In genomic region chr11:6465122-6465521, GRCm38 (mm10) we compare ENCODE assay signal across 8 mouse cellular contexts. TPM values are rescaled to one million over a fixed set of nuclear protein-coding genes. Genes with fewer than 3 reads are reported as not detected.
DNase-seq lines count a peak whose midpoint lies in the region; ATAC-seq and TF ChIP-seq lines count a peak whose summit lies in the region.

No protein-coding gene starts in this region.

- no peak overlapping the region for H3K4me2 ChIP-seq in hindbrain, embryonic 11.5 days (replicated peaks; ENCODE audit: low read depth, low read length)

- H3K4me3 ChIP-seq in gastrocnemius, adult 2 months, result no peak overlapping the region
- no peak overlapping the region for H3K4me3 ChIP-seq in embryonic facial prominence, embryonic 10.5 days
- H3K4me3 ChIP-seq in hindbrain, embryonic 11.5 days (ENCODE audit: low read depth, low read length), result no peak overlapping the region

- no peaks in the 10 kb centered on the region for H3K9me3 ChIP-seq in embryonic facial prominence, embryonic 10.5 days
- no peaks in the 10 kb centered on the region for H3K9me3 ChIP-seq in hindbrain, embryonic 11.5 days (ENCODE audit: control insufficient read depth, low read length)

- no peaks in the 10 kb centered on the region for H3K27me3 ChIP-seq in embryonic facial prominence, embryonic 10.5 days (replicated peaks; ENCODE audit: low read depth, poor library complexity, severe bottlenecking)
- no peaks in the 10 kb centered on the region for H3K27me3 ChIP-seq in hindbrain, embryonic 11.5 days (ENCODE audit: control insufficient read depth, insufficient read depth, low read length)

- WGBS in embryonic facial prominence, embryonic 10.5 days, result 41% methylated on average over 4 of the region's 4 CpGs
- 37% methylated on average over 4 of the region's 4 CpGs for WGBS in hindbrain, embryonic 11.5 days

- DNase-seq in gastrocnemius, adult 2 months, result peak; percentile 47
- DNase-seq in gastrocnemius, postnatal 25 days, result no peak
- DNase-seq in adrenal gland, postnatal 14 days, result peak; percentile 77
- DNase-seq in embryonic facial prominence, embryonic 10.5 days (ENCODE audit: low spot score), result peak; percentile 65
- DNase-seq in hindbrain, embryonic 11.5 days (ENCODE audit: low spot score), result peak; percentile 84
- peak; percentile 41 to 71 for DNase-seq in layer of hippocampus, postnatal 14 days (ENCODE audit: low spot score in 2 of 2)
- DNase-seq in right cerebral cortex, postnatal 14 days, result peak; percentile 65

- H3K27ac ChIP-seq in gastrocnemius, adult 2 months, result no peak overlapping the region
- H3K27ac ChIP-seq in embryonic facial prominence, embryonic 10.5 days (replicated peaks), result no peak overlapping the region
- no peak overlapping the region for H3K27ac ChIP-seq in hindbrain, embryonic 11.5 days (ENCODE audit: low read depth, low read length)

- H3K36me3 ChIP-seq in embryonic facial prominence, embryonic 10.5 days (replicated peaks), result peaks cover 59% of the 10 kb centered on the region
- no peaks in the 10 kb centered on the region for H3K36me3 ChIP-seq in hindbrain, embryonic 11.5 days (ENCODE audit: control insufficient read depth, insufficient read depth, low read length)

- 0 out of 2 replicates have a peak, but pooled peaks cover 7% of the 10 kb centered on the region for H3K4me1 ChIP-seq in embryonic facial prominence, embryonic 10.5 days
- H3K4me1 ChIP-seq in hindbrain, embryonic 11.5 days (replicated peaks; ENCODE audit: control insufficient read depth, insufficient read depth, low read length), result no peaks in the 10 kb centered on the region

- intact Hi-C loops in gastrocnemius, adult 2 months (cut with DNase I), result loop anchor here (2.0 kb wide), 1 partner anchor 164 kb away; no protein-coding TSS in a partner anchor

- TF ChIP-seq CTCF in gastrocnemius, adult 2 months (IDR thresholded peaks at IDR 0.05), result peak; percentile 59

- H3K9ac ChIP-seq in hindbrain, embryonic 11.5 days (ENCODE audit: low read depth, low read length), result no peak overlapping the region

- peak; percentile 71 for ATAC-seq in hindbrain, embryonic 11.5 days (ENCODE audit: low FRiP score)
- ATAC-seq in megakaryocyte, adult 5-6 weeks (ENCODE audit: poor library complexity, severe bottlenecking), result peak; percentile 82

RNA-seq across cellular contexts. Expression of gene Purb, which starts 10.6 kb away (rescaled TPM):
- 10 to 100 TPM; 19.9 to 23.5 TPM for total RNA-seq in gastrocnemius, adult 2 months (2021)
- total RNA-seq in gastrocnemius, postnatal 25 days (2021), result 10 to 100 TPM; 21.8 to 21.9 TPM
- 73.6 and 75.8 TPM in 2 replicates for total RNA-seq in adrenal gland, postnatal 14 days (2021)
- polyA plus RNA-seq in embryonic facial prominence, embryonic 10.5 days (2016; fragmentation: Nextera tagmentation; extraction: Ambion mirVana), result 17.5 and 17.7 TPM in 2 replicates
- polyA plus RNA-seq in hindbrain, embryonic 11.5 days (2014; fragmentation: Nextera tagmentation; extraction: Ambion mirVana), result 12.7 and 17.9 TPM in 2 replicates
- total RNA-seq in layer of hippocampus, postnatal 14 days (2021), result 100 to 1,000 TPM; 258 to 283 TPM
- total RNA-seq in megakaryocyte, adult 5-6 weeks (2015), result 54.1 and 63.5 TPM in 2 replicates
- 43.7 and 56.3 TPM in 2 replicates for total RNA-seq in megakaryocyte, adult 5-6 weeks (2017)

RNA-seq across cellular contexts. Expression of gene H2afv, which starts 20.9 kb away (rescaled TPM):
- 10 to 100 TPM; 44.2 to 70.3 TPM for total RNA-seq in gastrocnemius, adult 2 months (2021)
- total RNA-seq in gastrocnemius, postnatal 25 days (2021), result 10 to 100 TPM; 44.6 TPM
- total RNA-seq in adrenal gland, postnatal 14 days (2021), result 84.2 and 99.3 TPM in 2 replicates
- 746 and 786 TPM in 2 replicates for polyA plus RNA-seq in embryonic facial prominence, embryonic 10.5 days (2016; fragmentation: Nextera tagmentation; extraction: Ambion mirVana)
- polyA plus RNA-seq in hindbrain, embryonic 11.5 days (2014; fragmentation: Nextera tagmentation; extraction: Ambion mirVana), result 784 and 787 TPM in 2 replicates
- total RNA-seq in layer of hippocampus, postnatal 14 days (2021), result 10 to 100 TPM; 39.7 to 40.2 TPM
- 235 and 240 TPM in 2 replicates for total RNA-seq in megakaryocyte, adult 5-6 weeks (2015)
- total RNA-seq in megakaryocyte, adult 5-6 weeks (2017), result 173 and 184 TPM in 2 replicates

RNA-seq across cellular contexts. Expression of gene Ppia, which starts 49.9 kb away (rescaled TPM):
- 100 to 1,000 TPM; 205 to 209 TPM for total RNA-seq in gastrocnemius, adult 2 months (2021)
- total RNA-seq in gastrocnemius, postnatal 25 days (2021), result 100 to 1,000 TPM; 197 to 277 TPM
- total RNA-seq in adrenal gland, postnatal 14 days (2021), result 1,829 and 1,894 TPM in 2 replicates
- 6,156 and 6,219 TPM in 2 replicates for polyA plus RNA-seq in embryonic facial prominence, embryonic 10.5 days (2016; fragmentation: Nextera tagmentation; extraction: Ambion mirVana)
- polyA plus RNA-seq in hindbrain, embryonic 11.5 days (2014; fragmentation: Nextera tagmentation; extraction: Ambion mirVana), result 5,018 and 5,123 TPM in 2 replicates
- total RNA-seq in layer of hippocampus, postnatal 14 days (2021), result 1,000 to 10,000 TPM; 1,939 to 1,976 TPM
- total RNA-seq in megakaryocyte, adult 5-6 weeks (2015), result 3,541 and 3,784 TPM in 2 replicates
- total RNA-seq in megakaryocyte, adult 5-6 weeks (2017), result 1,457 and 1,607 TPM in 2 replicates

RNA-seq across cellular contexts. Expression of gene Myo1g, which starts 55.6 kb away (rescaled TPM):
- total RNA-seq in gastrocnemius, adult 2 months (2021), result under 1 TPM; 0.36 to 0.56 TPM
- 1 to 10 TPM in 1 of 2 experiments, under 1 TPM in 1; 0.56 to 1.0 TPM for total RNA-seq in gastrocnemius, postnatal 25 days (2021)
- total RNA-seq in adrenal gland, postnatal 14 days (2021), result 4.0 and 11.8 TPM in 2 replicates
- 0.75 and 1.1 TPM in 2 replicates for polyA plus RNA-seq in embryonic facial prominence, embryonic 10.5 days (2016; fragmentation: Nextera tagmentation; extraction: Ambion mirVana)
- 0.43 and 0.53 TPM in 2 replicates for polyA plus RNA-seq in hindbrain, embryonic 11.5 days (2014; fragmentation: Nextera tagmentation; extraction: Ambion mirVana)
- under 1 TPM; 0.48 to 0.74 TPM for total RNA-seq in layer of hippocampus, postnatal 14 days (2021)
- 161 and 175 TPM in 2 replicates for total RNA-seq in megakaryocyte, adult 5-6 weeks (2015)
- 182 and 197 TPM in 2 replicates for total RNA-seq in megakaryocyte, adult 5-6 weeks (2017)
